Mouse (Mus musculus): Measurements from ENCODE around the gene Zan. TPM values are rescaled to one million over a fixed set of nuclear protein-coding genes. Genes with fewer than 3 reads are reported as not detected.

Zan gene
- 0.11 and 0.17 TPM in 2 replicates for polyA plus RNA-seq (2015; fragmentation: Nextera tagmentation; extraction: Ambion mirVana)

DNA sequence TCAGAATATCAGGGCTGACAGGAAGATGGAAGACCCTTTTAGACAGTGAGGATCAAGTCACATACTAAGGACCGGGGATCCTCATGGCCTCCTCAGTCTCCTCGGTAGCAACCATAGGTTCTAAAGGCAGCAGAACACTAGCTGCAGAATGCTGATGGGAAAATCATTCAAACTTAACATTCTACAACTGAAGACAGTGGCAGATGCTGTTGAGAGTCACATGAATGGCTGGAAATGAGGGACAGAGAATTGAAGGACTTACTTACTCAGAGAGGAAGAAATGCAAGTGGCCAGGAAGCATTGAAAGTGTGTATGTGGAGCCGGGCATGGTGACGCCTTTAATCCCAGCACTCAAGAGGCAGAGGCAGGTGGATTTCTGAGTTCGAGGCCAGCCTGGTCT is at the start of gene Zan:
TSS of gene Zan (minus strand) at position 101 of the 400 bp plus-strand sequence.
- 86% methylated on average over 5 of the region's 5 CpGs for WGBS
- no peak for ATAC-seq (ENCODE audit: insufficient number of reproducible peaks, insufficient read depth, low FRiP score, low TSS enrichment, low read depth)
- no peaks in the 10 kb centered on the region for H3K9me3 ChIP-seq
- no peak within 1 kb of the TSS for H3K4me2 ChIP-seq
- H3K36me3 ChIP-seq: no peaks in the 10 kb centered on the region
- H3K4me1 ChIP-seq: no peaks in the 10 kb centered on the region
- no peak within 1 kb of the TSS for H3K9ac ChIP-seq
- no peak within 1 kb of the TSS for H3K4me3 ChIP-seq
- no peak within 1 kb of the TSS for H3K27ac ChIP-seq
- H3K27me3 ChIP-seq: no peaks in the 10 kb centered on the region

DNA sequence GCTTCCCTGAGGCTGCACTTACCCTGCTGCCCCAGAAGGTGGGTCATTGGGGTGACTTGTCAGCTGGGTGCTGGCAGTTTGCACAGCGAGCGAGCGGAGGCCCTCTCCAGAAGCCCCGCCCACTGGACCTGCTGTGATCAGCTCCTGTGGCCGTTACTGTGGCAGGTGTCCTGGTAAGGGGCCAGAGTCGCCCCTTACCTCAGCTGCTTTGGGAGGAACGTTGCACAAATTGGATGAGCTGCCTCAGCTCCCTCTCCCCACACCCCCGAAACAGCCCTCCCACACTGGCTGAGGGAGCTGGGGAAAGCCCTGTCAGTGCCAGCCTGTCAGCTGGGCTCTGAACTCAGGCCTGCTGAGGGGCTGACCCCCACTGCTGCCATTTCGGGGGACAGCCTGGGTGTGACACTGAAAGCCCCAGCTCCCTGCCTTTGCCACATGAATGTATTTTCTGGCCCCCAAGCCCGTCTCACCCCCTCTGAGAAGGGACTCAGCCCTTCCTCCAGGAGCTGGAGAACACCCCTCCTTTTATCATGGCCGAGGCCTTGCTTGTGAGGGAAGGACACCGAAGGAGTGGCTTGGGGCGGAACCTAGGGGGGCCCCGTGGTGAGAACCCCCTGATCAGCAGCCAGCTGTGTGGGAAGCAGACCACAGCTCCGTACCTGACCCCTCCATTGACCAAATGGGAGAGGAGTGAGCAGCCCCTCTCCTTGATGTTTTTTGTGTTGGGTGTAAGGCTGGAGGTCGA is 49.5 kb upstream of the Zan start:
- WGBS: 59% methylated on average over 16 of the region's 16 CpGs
- no peak overlapping the region for H3K9ac ChIP-seq
- H3K4me1 ChIP-seq: peaks cover 23% of the 10 kb centered on the region
- no peaks in the 10 kb centered on the region for H3K27me3 ChIP-seq
- no peaks in the 10 kb centered on the region for H3K9me3 ChIP-seq
- no peak overlapping the region for H3K4me3 ChIP-seq
- no peak for ATAC-seq (ENCODE audit: insufficient number of reproducible peaks, insufficient read depth, low FRiP score, low TSS enrichment, low read depth)
- no peak overlapping the region for H3K4me2 ChIP-seq
- H3K27ac ChIP-seq: peak overlapping the region; percentile 58
- H3K36me3 ChIP-seq: peaks cover 88% of the 10 kb centered on the region

DNA sequence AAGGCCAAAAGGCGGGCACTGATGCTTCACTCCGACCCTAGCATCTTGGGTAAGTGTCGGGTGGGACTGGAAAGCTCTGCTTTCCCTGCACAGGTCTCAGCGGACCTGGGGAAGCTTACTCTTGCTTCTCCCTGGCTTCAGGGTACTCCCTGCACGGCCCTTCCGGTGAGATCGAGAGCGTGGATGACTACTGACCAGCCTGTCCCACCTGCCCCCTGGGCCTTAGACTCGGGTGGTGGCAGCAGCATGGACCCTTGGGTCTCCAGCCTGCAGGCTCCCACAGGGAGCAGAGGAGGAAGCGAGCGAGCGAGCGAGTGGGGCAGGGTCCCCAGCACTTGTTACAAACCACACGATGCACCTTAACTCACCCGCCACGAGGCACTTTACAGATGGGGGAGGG is 48.6 kb upstream of the Zan start:
- Histone ChIP-seq H3K9ac (no peak overlapping the region), H3K4me3 (no peak overlapping the region), H3K4me1 (peaks cover 21% of the 10 kb centered on the region), H3K4me2 (no peak overlapping the region), H3K9me3 (no peaks in the 10 kb centered on the region), H3K27ac (no peak overlapping the region), H3K36me3 (peaks cover 96% of the 10 kb centered on the region), H3K27me3 (no peaks in the 10 kb centered on the region)
- no peak for ATAC-seq (ENCODE audit: insufficient number of reproducible peaks, insufficient read depth, low FRiP score, low TSS enrichment, low read depth)
- WGBS: 75% methylated on average over 16 of the region's 16 CpGs

DNA sequence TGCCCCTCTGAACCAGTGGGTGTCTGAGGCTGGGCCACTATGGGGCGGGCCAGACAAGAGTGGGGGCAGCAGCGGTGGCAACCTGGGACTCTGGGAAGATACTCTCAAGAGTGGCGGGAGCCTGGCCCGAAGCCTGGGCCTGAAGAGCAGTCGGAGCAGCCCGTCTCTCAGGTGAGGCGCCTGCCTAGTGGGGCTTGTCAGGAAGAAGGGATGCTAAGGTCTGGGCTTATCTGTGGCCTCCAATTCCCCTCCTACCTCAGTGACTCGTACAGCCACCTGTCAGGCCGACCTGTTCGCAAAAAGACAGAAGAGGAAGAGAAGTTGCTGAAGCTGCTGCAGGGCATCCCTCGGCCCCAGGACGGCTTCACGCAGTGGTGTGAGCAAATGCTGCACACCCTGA is 47.8 kb upstream of the Zan start:
- no peaks in the 10 kb centered on the region for H3K27me3 ChIP-seq
- H3K27ac ChIP-seq: no peak overlapping the region
- H3K36me3 ChIP-seq: peaks cover 98% of the 10 kb centered on the region
- ATAC-seq (ENCODE audit: insufficient number of reproducible peaks, insufficient read depth, low FRiP score, low TSS enrichment, low read depth): no peak
- H3K9me3 ChIP-seq: no peaks in the 10 kb centered on the region
- WGBS: 87% methylated on average over 13 of the region's 13 CpGs
- H3K4me1 ChIP-seq: peaks cover 12% of the 10 kb centered on the region
- H3K4me2 ChIP-seq: no peak overlapping the region
- H3K9ac ChIP-seq: no peak overlapping the region
- H3K4me3 ChIP-seq: no peak overlapping the region

DNA sequence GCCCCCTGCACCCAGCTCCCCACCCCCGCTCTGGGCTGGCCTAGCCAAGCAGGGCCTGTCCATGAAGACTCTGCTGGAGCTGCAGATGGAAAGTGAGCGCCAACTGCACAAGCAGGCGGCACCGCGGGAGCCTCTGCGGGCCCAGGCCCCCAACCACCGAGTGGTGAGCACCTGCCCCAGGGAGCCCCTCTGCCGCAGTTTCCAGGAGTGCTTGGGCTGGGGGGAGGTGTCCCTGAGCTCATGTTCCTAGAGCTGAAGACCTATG is 47.3 kb upstream of the Zan start:
- 86% methylated on average over 8 of the region's 8 CpGs for WGBS

DNA sequence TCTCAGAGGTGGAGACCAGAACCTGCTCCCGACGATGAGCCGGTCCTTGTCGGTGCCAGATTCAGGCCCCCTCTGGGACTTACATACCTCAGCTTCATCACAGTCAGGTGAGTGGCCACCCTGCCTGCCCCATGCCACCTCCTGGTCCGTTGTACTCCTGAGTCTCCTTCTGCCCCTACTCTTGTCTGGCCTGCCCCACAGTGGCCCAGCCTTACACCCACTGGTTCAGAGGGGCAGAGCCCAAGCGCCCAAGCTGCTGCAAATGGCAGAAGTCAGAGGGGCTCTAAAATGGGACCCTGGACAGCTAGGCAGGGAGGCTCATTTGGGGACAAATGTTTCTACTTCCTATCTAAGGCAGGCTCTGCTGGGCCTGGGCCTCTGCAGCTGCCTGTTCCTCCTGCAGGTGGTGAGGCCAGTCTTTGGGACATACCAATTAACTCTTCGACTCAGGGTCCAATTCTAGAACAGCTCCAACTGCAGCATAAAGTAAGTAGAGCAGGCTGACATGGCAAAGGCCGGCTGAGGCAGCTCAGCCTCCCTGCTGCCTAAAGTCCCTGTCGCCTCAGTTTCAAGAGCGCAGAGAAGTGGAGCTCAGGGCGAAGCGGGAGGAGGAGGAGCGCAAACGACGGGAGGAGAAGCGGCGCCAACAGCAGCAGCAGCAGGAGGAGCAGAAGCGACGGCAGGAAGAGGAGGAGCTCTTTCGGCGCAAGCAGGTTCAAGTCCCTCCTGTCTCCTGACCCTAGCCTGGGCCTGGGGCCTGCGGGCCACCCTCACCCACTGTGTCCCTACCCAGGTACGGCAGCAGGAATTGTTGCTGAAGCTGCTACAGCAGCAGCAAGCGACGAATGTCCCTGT is 46.8 kb upstream of the Zan start:
- Histone ChIP-seq H3K27me3 (no peaks in the 10 kb centered on the region), H3K36me3 (peaks cover 98% of the 10 kb centered on the region), H3K4me1 (peaks cover 7% of the 10 kb centered on the region; the same call in 1 of the 2 replicates), H3K4me2 (no peak overlapping the region), H3K27ac (0 out of 2 replicates have a peak overlapping the region, but pooled peaks have one; percentile 12), H3K4me3 (no peak overlapping the region), H3K9me3 (no peaks in the 10 kb centered on the region), H3K9ac (no peak overlapping the region)
- 85% methylated on average over 25 of the region's 25 CpGs for WGBS
- ATAC-seq (ENCODE audit: insufficient number of reproducible peaks, insufficient read depth, low FRiP score, low TSS enrichment, low read depth): no peak

More for the DNA sequence above, 47.3 kb upstream of the Zan start:
- Histone ChIP-seq H3K27me3 (no peaks in the 10 kb centered on the region), H3K9me3 (no peaks in the 10 kb centered on the region), H3K4me3 (no peak overlapping the region), H3K36me3 (peaks cover 98% of the 10 kb centered on the region), H3K4me1 (peaks cover 7% of the 10 kb centered on the region; the same call in 1 of the 2 replicates), H3K4me2 (no peak overlapping the region), H3K9ac (no peak overlapping the region), H3K27ac (0 out of 2 replicates have a peak overlapping the region, but pooled peaks have one; percentile 12)
- ATAC-seq (ENCODE audit: insufficient number of reproducible peaks, insufficient read depth, low FRiP score, low TSS enrichment, low read depth): no peak

DNA sequence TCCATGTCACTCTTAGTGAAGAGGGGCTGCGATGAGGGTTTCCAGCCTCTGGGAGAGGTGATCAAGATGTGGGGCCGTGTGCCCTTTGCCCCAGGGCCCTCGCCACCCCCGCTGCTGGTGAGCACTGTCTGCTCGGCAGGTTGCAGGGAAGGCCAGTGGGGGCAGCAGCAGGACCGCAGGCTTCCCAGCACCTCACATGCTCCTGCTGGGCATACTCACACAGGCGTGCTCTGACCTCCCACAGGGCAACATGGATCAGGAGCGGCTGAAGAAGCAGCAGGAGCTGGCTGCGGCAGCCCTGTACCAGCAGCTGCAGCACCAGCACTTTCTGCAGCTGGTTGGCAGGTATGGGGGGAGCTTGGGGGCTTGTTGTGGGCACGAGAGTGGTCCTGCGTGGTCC is 45.8 kb upstream of the Zan start:
- no peak for ATAC-seq (ENCODE audit: insufficient number of reproducible peaks, insufficient read depth, low FRiP score, low TSS enrichment, low read depth)
- Histone ChIP-seq H3K9ac (no peak overlapping the region; the same call in 1 of the 2 replicates), H3K4me1 (peaks cover 7% of the 10 kb centered on the region; the same call in 1 of the 2 replicates), H3K4me3 (no peak overlapping the region), H3K27me3 (no peaks in the 10 kb centered on the region), H3K27ac (no peak overlapping the region), H3K9me3 (no peaks in the 10 kb centered on the region), H3K4me2 (no peak overlapping the region), H3K36me3 (peaks cover 98% of the 10 kb centered on the region)
- WGBS: 75% methylated on average over 11 of the region's 11 CpGs

DNA sequence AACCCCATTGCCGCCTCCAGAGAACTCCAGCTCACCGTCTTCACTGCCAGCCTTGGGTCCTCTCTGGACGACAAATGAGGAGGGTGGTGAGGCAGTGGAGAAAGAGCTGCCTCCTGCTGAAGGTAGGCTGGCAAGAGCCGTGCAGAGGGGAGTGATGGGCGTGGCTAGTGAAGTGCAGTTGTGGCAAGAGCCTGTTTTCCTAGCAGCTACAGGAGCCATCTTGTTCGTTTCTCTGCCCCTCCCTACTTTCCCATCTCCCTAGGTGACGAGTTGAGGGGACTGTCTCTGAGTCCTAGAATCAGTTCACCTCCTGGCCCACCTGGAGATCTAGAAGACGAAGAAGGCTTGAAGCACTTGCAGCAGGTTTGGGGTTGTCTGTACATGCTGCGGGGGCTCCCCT is 45.0 kb upstream of the Zan start:
- no peaks in the 10 kb centered on the region for H3K27me3 ChIP-seq
- ATAC-seq (ENCODE audit: insufficient number of reproducible peaks, insufficient read depth, low FRiP score, low TSS enrichment, low read depth): no peak
- no peaks in the 10 kb centered on the region for H3K9me3 ChIP-seq
- H3K4me2 ChIP-seq: no peak overlapping the region
- WGBS: 80% methylated on average over 9 of the region's 9 CpGs
- peaks cover 98% of the 10 kb centered on the region for H3K36me3 ChIP-seq
- H3K27ac ChIP-seq: no peak overlapping the region
- no peak overlapping the region for H3K4me3 ChIP-seq
- no peak overlapping the region for H3K9ac ChIP-seq
- peaks cover 7% of the 10 kb centered on the region; the same call in 1 of the 2 replicates for H3K4me1 ChIP-seq

DNA sequence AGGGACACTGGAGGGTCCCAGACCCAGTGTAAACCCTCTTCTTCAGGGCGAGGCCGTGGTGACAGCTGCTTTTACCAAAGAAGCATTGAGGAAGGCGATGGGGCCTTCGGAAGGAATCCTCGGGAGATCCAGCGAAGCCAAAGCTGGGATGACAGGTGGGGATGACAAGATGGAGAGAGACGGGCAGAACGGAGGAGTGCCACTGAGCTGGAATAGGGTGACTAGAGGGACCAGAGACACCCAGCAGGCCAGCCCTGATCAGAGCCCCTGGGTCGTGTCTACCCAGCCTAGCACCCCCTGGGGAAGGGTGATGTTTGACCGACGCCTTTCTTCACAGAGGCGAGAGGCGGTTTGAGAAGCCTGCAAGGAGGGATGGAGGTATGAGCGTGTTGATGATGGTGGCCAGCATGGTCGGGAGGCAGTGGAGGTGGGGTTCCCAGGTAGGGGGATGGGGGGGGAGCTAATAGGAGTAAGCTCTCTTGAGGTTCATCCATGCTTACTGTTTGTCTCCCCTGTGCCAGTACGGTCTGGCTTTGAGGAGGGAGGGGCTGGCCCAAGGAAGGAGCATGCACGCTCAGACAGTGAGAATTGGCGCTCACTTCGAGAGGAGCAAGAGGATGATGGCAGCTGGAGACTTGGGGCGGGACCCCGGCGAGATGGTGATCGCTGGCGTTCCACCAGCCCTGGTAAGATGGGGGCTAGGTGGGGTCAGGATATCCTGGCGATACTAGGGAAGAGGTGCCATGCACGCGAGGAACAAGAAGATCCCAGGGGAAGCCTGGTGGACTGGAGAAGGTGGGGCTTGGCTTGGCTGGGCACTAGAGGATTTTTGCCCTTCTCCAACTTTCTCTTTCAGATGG is 43.1 kb upstream of the Zan start:
- Histone ChIP-seq H3K9ac (no peak overlapping the region), H3K9me3 (no peaks in the 10 kb centered on the region), H3K36me3 (peaks cover 83% of the 10 kb centered on the region), H3K4me3 (no peak overlapping the region), H3K27ac (no peak overlapping the region), H3K4me2 (no peak overlapping the region), H3K27me3 (no peaks in the 10 kb centered on the region), H3K4me1 (peaks cover 8% of the 10 kb centered on the region; the same call in 1 of the 2 replicates)
- 91% methylated on average over 27 of the region's 27 CpGs for WGBS
- no peak for ATAC-seq (ENCODE audit: insufficient number of reproducible peaks, insufficient read depth, low FRiP score, low TSS enrichment, low read depth)

DNA sequence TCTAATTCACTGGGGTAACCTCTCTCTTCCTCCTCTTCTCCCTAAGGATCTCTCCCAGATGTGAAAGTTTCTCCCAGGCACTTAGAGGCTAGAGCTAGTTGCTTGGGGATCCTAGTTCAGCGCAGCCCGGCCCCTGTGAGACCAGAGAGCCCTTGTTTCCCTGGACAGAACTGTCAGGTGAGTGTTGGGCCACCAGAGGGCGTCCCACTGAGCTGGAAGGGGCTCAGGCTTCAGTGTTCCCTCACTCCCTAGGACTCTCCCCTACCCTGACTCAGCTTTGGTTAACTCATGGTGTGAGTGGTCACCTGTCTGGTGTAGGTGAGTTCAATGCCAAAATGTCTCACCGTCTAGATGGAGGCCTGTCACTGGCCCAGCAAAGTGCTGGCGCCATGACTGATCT is 41.6 kb upstream of the Zan start, which contains the start of gene Gigyf1:
TSS of gene Gigyf1 (plus strand) at position 113 of the 400 bp plus-strand sequence.
- Histone ChIP-seq H3K4me2 (no peak within 1 kb of the TSS), H3K27ac (no peak within 1 kb of the TSS), H3K27me3 (no peaks in the 10 kb centered on the region), H3K4me3 (no peak within 1 kb of the TSS), H3K36me3 (peaks cover 79% of the 10 kb centered on the region), H3K9me3 (no peaks in the 10 kb centered on the region), H3K9ac (0 out of 2 replicates have a peak within 1 kb of the TSS, but pooled peaks have one; percentile 32), H3K4me1 (peaks cover 17% of the 10 kb centered on the region)
- ATAC-seq (ENCODE audit: insufficient number of reproducible peaks, insufficient read depth, low FRiP score, low TSS enrichment, low read depth): no peak
- 74% methylated on average over 5 of the region's 5 CpGs for WGBS

DNA sequence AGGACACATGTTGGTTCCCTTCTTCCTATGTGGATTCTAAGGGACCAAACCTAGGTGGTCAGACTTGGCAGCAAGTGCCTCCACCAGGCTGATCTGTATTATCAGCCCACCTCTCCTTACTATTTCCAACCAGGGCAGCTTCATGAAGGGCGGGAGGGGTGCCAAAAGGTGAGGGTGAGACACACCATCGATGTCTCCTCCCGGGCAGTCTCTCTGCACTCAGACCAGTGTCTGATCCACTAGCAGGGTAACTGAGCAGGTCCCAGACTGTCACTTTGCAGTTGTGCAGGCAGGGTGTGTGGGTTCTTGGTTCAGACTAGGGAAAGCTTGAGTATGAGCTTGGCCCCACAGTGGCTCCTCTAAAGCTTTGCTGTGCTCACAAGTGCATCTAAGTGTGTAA is 37.9 kb upstream of the Zan start:
- Histone ChIP-seq H3K4me1 (peaks cover 42% of the 10 kb centered on the region), H3K36me3 (peaks cover 47% of the 10 kb centered on the region), H3K27ac (no peak overlapping the region), H3K9me3 (no peaks in the 10 kb centered on the region), H3K4me3 (no peak overlapping the region), H3K9ac (peak overlapping the region; percentile 46), H3K4me2 (no peak overlapping the region), H3K27me3 (no peaks in the 10 kb centered on the region)
- no peak for ATAC-seq (ENCODE audit: insufficient number of reproducible peaks, insufficient read depth, low FRiP score, low TSS enrichment, low read depth)
- WGBS: 94% methylated on average over 3 of the region's 3 CpGs
